Mouse (Mus musculus) layer of hippocampus, adult 9-10 months (tissue): ENCODE measurements around the gene Atxn1.

ENCODE experiments used
- DNase-seq: peaks from one replicate; pipeline ENCODE4 v3.0.0; 2022; ENCODE audit warnings: low spot score

Gene Atxn1

GRCm38 (mm10) chr13:45622871-45623546, 341.8 kb downstream of the Atxn1 start:
- DNase-seq: no peak

GRCm38 (mm10) chr13:45620687-45621086, 344.1 kb downstream of the Atxn1 start:
- DNase-seq: no peak

- no peak for DNase-seq
Observed at GRCm38 (mm10) chr13:45620281-45620680, 344.5 kb downstream of the Atxn1 start.

- DNase-seq: no peak
Observed at GRCm38 (mm10) chr13:45617988-45618387, 346.8 kb downstream of the Atxn1 start.

GRCm38 (mm10) chr13:45614762-45615161, 350.0 kb downstream of the Atxn1 start:
- no peak for DNase-seq

GRCm38 (mm10) chr13:45613346-45613745, 351.5 kb downstream of the Atxn1 start:
- DNase-seq: no peak

GRCm38 (mm10) chr13:45611554-45611953, 353.3 kb downstream of the Atxn1 start:
- DNase-seq: no peak

- no peak for DNase-seq
Observed at GRCm38 (mm10) chr13:45609461-45609860, 355.3 kb downstream of the Atxn1 start.

- DNase-seq: no peak
Observed at GRCm38 (mm10) chr13:45608593-45608992, 356.2 kb downstream of the Atxn1 start.

- no peak for DNase-seq
Observed at GRCm38 (mm10) chr13:45607946-45608345, 356.9 kb downstream of the Atxn1 start.

GRCm38 (mm10) chr13:45603636-45604035, 361.2 kb downstream of the Atxn1 start:
- no peak for DNase-seq

GRCm38 (mm10) chr13:45600443-45600842, 364.4 kb downstream of the Atxn1 start:
- DNase-seq: no peak

GRCm38 (mm10) chr13:45599831-45600230, 365.0 kb downstream of the Atxn1 start:
- no peak for DNase-seq

- no peak for DNase-seq
Observed at GRCm38 (mm10) chr13:45595416-45595815, 369.4 kb downstream of the Atxn1 start.

- no peak for DNase-seq
Observed at GRCm38 (mm10) chr13:45593914-45594313, 370.9 kb downstream of the Atxn1 start.

GRCm38 (mm10) chr13:45590898-45591297, 373.9 kb downstream of the Atxn1 start:
- no peak for DNase-seq

GRCm38 (mm10) chr13:45583061-45583460, 381.7 kb downstream of the Atxn1 start:
- no peak for DNase-seq

GRCm38 (mm10) chr13:45582294-45582693, 382.5 kb downstream of the Atxn1 start:
- no peak for DNase-seq

- no peak for DNase-seq
Observed at GRCm38 (mm10) chr13:45579751-45580150, 385.1 kb downstream of the Atxn1 start.

- DNase-seq: no peak
Observed at GRCm38 (mm10) chr13:45577784-45578183, 387.0 kb downstream of the Atxn1 start.

- no peak for DNase-seq
Observed at GRCm38 (mm10) chr13:45577366-45577765, 387.4 kb downstream of the Atxn1 start.

GRCm38 (mm10) chr13:45576185-45576584, 388.6 kb downstream of the Atxn1 start:
- DNase-seq: no peak

GRCm38 (mm10) chr13:45572768-45573167, 392.0 kb downstream of the Atxn1 start:
- no peak for DNase-seq

GRCm38 (mm10) chr13:45571795-45572262, 393.0 kb downstream of the Atxn1 start:
- peak; percentile 90 for DNase-seq
